In the genomic region with DNA sequence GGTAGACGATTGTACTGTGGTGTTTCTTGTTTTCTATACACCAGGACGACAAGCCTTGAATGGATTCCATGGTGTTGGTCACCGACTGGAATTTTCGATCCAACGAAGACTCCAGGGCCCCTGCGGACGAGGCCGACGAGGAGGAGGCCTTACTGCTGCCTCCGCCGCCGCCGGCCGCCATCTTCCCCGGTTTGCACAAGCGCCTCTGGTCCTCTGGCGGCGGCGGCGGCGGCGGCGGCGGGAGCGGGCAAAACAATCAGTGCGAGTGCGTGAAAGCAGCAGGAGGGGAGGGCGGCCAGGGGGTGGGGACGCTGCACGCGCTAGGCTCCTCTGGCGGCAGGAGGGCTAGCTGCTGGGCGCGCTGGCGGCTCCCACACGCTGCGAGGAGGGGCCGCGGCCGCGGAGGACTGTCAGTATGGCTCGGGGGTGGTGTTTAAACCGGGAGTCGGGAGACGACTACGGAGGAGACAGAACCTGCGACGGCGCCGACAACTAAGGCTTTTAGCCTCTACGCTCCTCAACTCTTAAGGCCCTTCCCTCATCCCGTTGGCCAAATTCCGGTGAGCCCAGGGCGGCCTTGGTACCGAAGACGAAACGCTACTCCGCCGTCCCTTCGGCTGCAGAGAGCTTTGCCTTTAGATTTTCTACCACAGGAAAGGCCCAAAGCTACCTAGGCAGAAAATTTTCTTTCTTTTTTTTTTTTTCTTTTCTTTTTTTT, we compare ENCODE assay signal across 8 mouse cellular contexts. TPM values are rescaled to one million over a fixed set of nuclear protein-coding genes. Genes with fewer than 3 reads are reported as not detected.
DNase-seq lines count a peak whose midpoint lies in the region; ATAC-seq and TF ChIP-seq lines count a peak whose summit lies in the region.

Gene Rprd2 (minus strand): TSS at position 293 of the 718 bp plus-strand sequence.

- DNase-seq in c-Kit-positive CD71-positive TER-119-positive erythroid progenitor cells, embryonic 14.5 days (ENCODE audit: low spot score), result peak; percentile 68
- DNase-seq in heart, postnatal 10 days, result peak; percentile 83 to 85
- DNase-seq in layer of hippocampus, adult 11-12 months (ENCODE audit: low spot score), result peak; percentile 76
- peak; percentile 71 to 77 for DNase-seq in lung, adult 18-20 months
- DNase-seq in testis, postnatal 14 days (ENCODE audit: low spot score), result peak; percentile 85

- H3K27ac ChIP-seq in forebrain, embryonic 13.5 days, result peak within 1 kb of the TSS; percentile 100
- H3K27ac ChIP-seq in neural tube, embryonic 15.5 days (replicated peaks), result peak within 1 kb of the TSS; percentile 100

- peak within 1 kb of the TSS; percentile 94 for H3K9ac ChIP-seq in forebrain, embryonic 13.5 days
- H3K9ac ChIP-seq in neural tube, embryonic 15.5 days (replicated peaks), result peak within 1 kb of the TSS; percentile 89

- H3K4me1 ChIP-seq in E14TG2a.4 (replicated peaks; ENCODE audit: low read depth, low read length), result peaks cover 51% of the 10 kb centered on the region
- H3K4me1 ChIP-seq in forebrain, embryonic 13.5 days, result peaks cover 38% of the 10 kb centered on the region
- peaks cover 32% of the 10 kb centered on the region for H3K4me1 ChIP-seq in neural tube, embryonic 15.5 days

- intact Hi-C loops in heart, postnatal 10 days (cut with DNase I), result loop anchor here (5.0 kb wide), 1 partner anchor 131 kb away; the partner anchor contains the start of gene Adamtsl4

- under 1% methylated on average over 60 of the region's 60 CpGs for whole genome bisulfite sequencing in forebrain, embryonic 13.5 days
- WGBS in neural tube, embryonic 15.5 days, result under 1% methylated on average over 60 of the region's 60 CpGs

- no peak for TF ChIP-seq CTCF in E14TG2a.4 (conservative IDR thresholded peaks at IDR 0.05; ENCODE audit: low read length)

- no peaks in the 10 kb centered on the region for H3K9me3 ChIP-seq in E14TG2a.4 (ENCODE audit: low read length)
- H3K9me3 ChIP-seq in forebrain, embryonic 13.5 days (replicated peaks), result no peaks in the 10 kb centered on the region
- H3K9me3 ChIP-seq in neural tube, embryonic 15.5 days (replicated peaks), result no peaks in the 10 kb centered on the region

- peak; percentile 55 for ATAC-seq in forebrain, embryonic 13.5 days
- ATAC-seq in neural tube, embryonic 15.5 days (ENCODE audit: low FRiP score), result peak; percentile 58

- H3K36me3 ChIP-seq in E14TG2a.4 (ENCODE audit: insufficient read depth, low read length), result peaks cover 35% of the 10 kb centered on the region
- no peaks in the 10 kb centered on the region for H3K36me3 ChIP-seq in forebrain, embryonic 13.5 days (ENCODE audit: poor library complexity, severe bottlenecking)
- no peaks in the 10 kb centered on the region for H3K36me3 ChIP-seq in neural tube, embryonic 15.5 days

- no peaks in the 10 kb centered on the region for H3K27me3 ChIP-seq in E14TG2a.4 (ENCODE audit: insufficient read depth, low read length)
- no peaks in the 10 kb centered on the region for H3K27me3 ChIP-seq in forebrain, embryonic 13.5 days
- no peaks in the 10 kb centered on the region for H3K27me3 ChIP-seq in neural tube, embryonic 15.5 days (replicated peaks)

- peak within 1 kb of the TSS; percentile 90 for H3K4me3 ChIP-seq in E14TG2a.4 (replicated peaks; ENCODE audit: low read length)
- peak within 1 kb of the TSS; percentile 78 for H3K4me3 ChIP-seq in forebrain, embryonic 13.5 days
- H3K4me3 ChIP-seq in neural tube, embryonic 15.5 days (replicated peaks), result peak within 1 kb of the TSS; percentile 74

- peak within 1 kb of the TSS; percentile 74 for H3K4me2 ChIP-seq in forebrain, embryonic 13.5 days
- H3K4me2 ChIP-seq in neural tube, embryonic 15.5 days, result peak within 1 kb of the TSS; percentile 62

RNA-seq across cellular contexts. Expression of gene Rprd2, which starts in this region (rescaled TPM):
- 22.7 and 23.5 TPM in 2 replicates for polyA plus RNA-seq in forebrain, embryonic 13.5 days (2015; fragmentation: Nextera tagmentation; extraction: Ambion mirVana)
- 10 to 100 TPM; 51.4 to 53.4 TPM for total RNA-seq in heart, postnatal 10 days (2021)
- polyA plus RNA-seq in neural tube, embryonic 15.5 days (2015; fragmentation: Nextera tagmentation; extraction: Ambion mirVana), result 20.3 and 22.3 TPM in 2 replicates

Comparison
In these comparisons a context has a peak if more than half of its experiments do, and no peak if none do; other contexts are left out.
1. Peak in every context shown above with its lines: DNase-seq, ATAC-seq, H3K4me3 ChIP-seq and H3K27ac ChIP-seq.